Mouse (Mus musculus) bone marrow macrophage, adult 2 months (primary cell): ENCODE measurements around the gene Znrd1. TPM values are rescaled to one million over a fixed set of nuclear protein-coding genes. Genes with fewer than 3 reads are reported as not detected.

ENCODE experiments used
- H3K27ac ChIP-seq: 2 replicates; pipeline ENCODE4 v1.5.1; 2012; ENCODE audit warnings: low read depth, low read length; ENCODE audit not compliant: insufficient read depth
- H3K4me1 ChIP-seq: 2 replicates; pipeline ENCODE4 v1.6.1; 2012; ENCODE audit warnings: low read length; ENCODE audit not compliant: control insufficient read depth, insufficient read depth
- H3K4me3 ChIP-seq: 2 replicates; pipeline ENCODE4 v1.5.1; 2012; ENCODE audit warnings: mild to moderate bottlenecking, low read length, moderate library complexity; ENCODE audit not compliant: insufficient read depth
- CTCF ChIP-seq: IDR thresholded peaks from 2 replicates; pipeline ENCODE4 v1.5.1; 2012; ENCODE audit warnings: low read depth, mild to moderate bottlenecking, low read length, moderate library complexity
- POLR2A ChIP-seq: IDR thresholded peaks from 2 replicates; pipeline ENCODE4 v1.6.1; 2012; ENCODE audit warnings: mild to moderate bottlenecking, low read depth, low read length, borderline replicate concordance
- polyA plus RNA-seq: library from polyadenylated mRNA; stranded (reverse); fragments of >200 nt; gene quantifications from 2 replicates; pipeline ENCODE4 v1.2.4, GENCODE M21; 2012; ENCODE audit not compliant: missing spikeins, insufficient read depth, insufficient read length

The Znrd1 gene
- polyA plus RNA-seq, 1 experiment: 50.1 TPM

GRCm38 (mm10) chr17:36971172-36971850 is 13.0 kb upstream of the Znrd1 start:
- peaks cover 17% of the 10 kb centered on the region for H3K4me1 ChIP-seq
- TF ChIP-seq POLR2A (no peak), CTCF (no peak)
- H3K27ac ChIP-seq: no peak overlapping the region
- no peak overlapping the region for H3K4me3 ChIP-seq

DNA sequence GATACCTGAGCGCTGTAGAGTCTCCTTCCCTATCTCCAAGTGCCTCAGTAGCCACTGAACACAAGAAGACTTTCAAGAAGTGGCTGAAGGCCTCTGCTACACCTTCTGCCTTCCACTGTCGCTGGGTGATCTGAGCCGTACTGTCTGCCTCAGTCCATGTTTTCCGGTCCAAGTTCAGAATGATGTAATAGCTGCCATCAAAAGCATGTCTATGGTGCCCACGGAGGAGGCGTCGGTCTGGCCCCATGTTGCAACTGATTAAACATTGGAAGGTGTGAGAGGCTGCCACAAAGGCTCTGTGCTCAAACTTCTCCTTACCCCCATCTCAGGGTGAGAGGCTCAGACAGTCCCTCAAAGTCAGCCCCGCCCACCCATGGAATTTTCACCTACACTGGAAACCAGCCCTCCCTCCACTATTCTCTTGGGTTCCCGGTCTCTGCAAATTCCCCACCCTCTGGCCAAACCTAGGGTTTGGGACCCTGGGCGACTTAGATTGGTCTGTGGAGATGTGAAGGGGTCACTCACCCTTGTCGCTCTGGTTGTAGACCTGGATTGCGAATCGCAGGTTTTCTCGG is 12.0 kb upstream of the Znrd1 start:
- TF ChIP-seq CTCF: no peak
- no peak for TF ChIP-seq POLR2A
- H3K27ac ChIP-seq: no peak overlapping the region
- peaks cover 19% of the 10 kb centered on the region for H3K4me1 ChIP-seq
- no peak overlapping the region for H3K4me3 ChIP-seq

DNA sequence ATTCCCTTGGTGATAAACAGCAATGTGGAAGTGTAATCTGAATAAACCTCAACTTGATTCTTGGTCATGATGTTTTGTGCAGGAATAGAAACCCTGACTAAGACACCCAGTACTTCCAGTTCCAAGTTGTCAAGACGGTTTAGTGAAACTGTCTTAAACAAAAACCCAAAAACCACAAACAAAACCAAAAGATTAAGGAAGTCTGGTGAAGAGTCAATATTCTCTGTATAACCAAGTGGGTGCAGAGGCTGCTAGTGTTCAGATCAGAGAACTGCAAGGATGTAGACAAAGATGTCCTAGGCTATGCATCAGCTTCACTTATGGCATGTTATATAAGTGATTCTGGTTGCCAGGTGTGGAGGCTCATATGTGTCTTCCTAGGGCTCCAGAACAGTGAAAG is 8.5 kb upstream of the Znrd1 start:
- H3K4me3 ChIP-seq: no peak overlapping the region
- peaks cover 19% of the 10 kb centered on the region for H3K4me1 ChIP-seq
- H3K27ac ChIP-seq: no peak overlapping the region
- no peak for TF ChIP-seq CTCF
- no peak for TF ChIP-seq POLR2A

- TF ChIP-seq CTCF: no peak
- no peak for TF ChIP-seq POLR2A
- no peak overlapping the region for H3K27ac ChIP-seq
Observed at GRCm38 (mm10) chr17:36961125-36961524, 2.8 kb upstream of the Znrd1 start.

DNA sequence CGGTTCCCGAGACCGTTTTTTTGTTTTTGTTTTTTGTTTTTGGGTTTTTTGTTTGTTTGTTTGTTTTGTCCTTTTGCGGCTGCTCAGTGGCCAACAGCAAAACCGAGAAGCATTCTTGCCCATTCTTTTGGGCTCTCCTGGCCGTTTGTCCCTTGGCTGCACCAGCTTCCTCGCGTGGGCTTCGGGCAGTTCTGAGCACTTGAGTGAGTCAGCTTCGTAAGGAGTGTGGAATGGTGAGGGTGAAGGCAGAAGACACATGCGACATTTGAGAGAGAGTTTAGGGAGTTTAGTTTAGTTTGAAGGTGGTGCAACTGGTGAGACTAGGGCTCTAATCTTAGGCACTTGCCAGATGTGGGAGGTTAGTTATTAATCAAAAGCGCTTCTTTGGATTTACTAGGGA is 525 bp upstream of the Znrd1 start:
- Histone ChIP-seq H3K4me3 (peak overlapping the region; percentile 92), H3K27ac (peak overlapping the region; percentile 25), H3K4me1 (peaks cover 4% of the 10 kb centered on the region)
- TF ChIP-seq CTCF (no peak), POLR2A (no peak)

More at GRCm38 (mm10) chr17:36961125-36961524, 2.8 kb upstream of the Znrd1 start:
- Histone ChIP-seq H3K4me1 (peaks cover 4% of the 10 kb centered on the region), H3K4me3 (no peak overlapping the region)

- Histone ChIP-seq H3K4me1 (peaks cover 11% of the 10 kb centered on the region), H3K4me3 (no peak overlapping the region), H3K27ac (no peak overlapping the region)
- TF ChIP-seq POLR2A (no peak), CTCF (no peak)
Observed at GRCm38 (mm10) chr17:36953062-36953461, 5.3 kb downstream of the Znrd1 start.

GRCm38 (mm10) chr17:36952631-36953030 is 5.7 kb downstream of the Znrd1 start:
- H3K4me3 ChIP-seq: no peak overlapping the region
- peaks cover 13% of the 10 kb centered on the region for H3K4me1 ChIP-seq
- H3K27ac ChIP-seq: no peak overlapping the region
- TF ChIP-seq CTCF (no peak), POLR2A (no peak)

- Histone ChIP-seq H3K4me3 (peak within 1 kb of the TSS; percentile 77), H3K4me1 (peaks cover 12% of the 10 kb centered on the region), H3K27ac (peak within 1 kb of the TSS; percentile 21; the same call in 1 of the 2 replicates)
- TF ChIP-seq CTCF (no peak), POLR2A (peak; percentile 9; the same call in 1 of the 2 replicates)
Observed at GRCm38 (mm10) chr17:36950981-36951947, 7.1 kb downstream of the Znrd1 start, which contains the start of gene Ppp1r11. Gene Ppp1r11, minus strand, starts transcription at chr17:36951741.

- no peak overlapping the region for H3K27ac ChIP-seq
- H3K4me3 ChIP-seq: no peak overlapping the region
- TF ChIP-seq CTCF (no peak), POLR2A (no peak)
- peaks cover 12% of the 10 kb centered on the region for H3K4me1 ChIP-seq
Observed at GRCm38 (mm10) chr17:36949265-36949664, 9.1 kb downstream of the Znrd1 start.

DNA sequence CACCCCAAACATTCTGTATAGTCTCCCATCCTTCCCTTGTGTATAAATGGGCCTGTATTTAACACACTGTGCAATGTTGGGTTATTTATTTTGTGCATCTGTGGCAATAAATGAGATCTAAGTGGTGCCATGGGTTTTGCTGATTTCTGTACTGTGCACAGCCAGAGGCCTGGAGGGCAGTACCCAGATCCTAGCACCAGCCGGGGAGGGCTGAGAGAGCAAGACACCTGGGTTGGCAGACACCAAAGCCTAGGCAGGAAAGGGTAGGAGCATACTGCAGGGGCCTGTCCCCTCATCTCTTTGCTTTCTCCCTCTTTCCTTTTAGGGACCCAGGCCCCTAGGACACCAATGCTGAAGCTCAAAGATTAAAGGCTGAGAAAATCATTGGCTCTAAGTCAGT is 10.1 kb downstream of the Znrd1 start:
- no peak for TF ChIP-seq POLR2A
- no peak for TF ChIP-seq CTCF
- H3K4me3 ChIP-seq: no peak overlapping the region

More for the DNA sequence above, 10.1 kb downstream of the Znrd1 start:
- peaks cover 12% of the 10 kb centered on the region for H3K4me1 ChIP-seq
- no peak overlapping the region for H3K27ac ChIP-seq
